Mouse (Mus musculus): ENCODE data around the gene Magel2.

Magel2 gene

DNA sequence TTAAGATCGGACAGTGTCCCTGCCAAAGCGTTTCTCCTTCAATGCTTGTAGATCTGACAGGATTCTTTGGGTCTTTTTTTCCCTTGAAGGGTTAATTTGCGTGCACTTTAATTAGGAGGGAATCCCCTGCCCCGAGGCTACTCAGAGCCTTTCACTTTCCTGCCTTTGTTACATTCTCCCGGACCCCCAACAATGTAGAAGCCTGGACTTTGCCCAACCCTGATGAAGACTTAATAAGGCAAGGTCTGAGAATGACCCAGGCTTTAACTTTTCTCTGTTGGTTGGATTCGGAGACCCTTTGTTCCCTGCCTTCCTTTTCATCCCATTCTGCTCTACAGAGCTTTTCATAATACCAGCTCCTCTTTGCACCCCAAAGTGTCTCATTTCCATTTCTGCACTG lies 43.8 kb downstream of the Magel2 start:
- no peak for DNase-seq (ENCODE audit: low read depth, low spot score)

GRCm38 (mm10) chr7:62423210-62423609 lies 46.4 kb downstream of the Magel2 start:
- no peak for DNase-seq (ENCODE audit: low read depth, low spot score)

DNA sequence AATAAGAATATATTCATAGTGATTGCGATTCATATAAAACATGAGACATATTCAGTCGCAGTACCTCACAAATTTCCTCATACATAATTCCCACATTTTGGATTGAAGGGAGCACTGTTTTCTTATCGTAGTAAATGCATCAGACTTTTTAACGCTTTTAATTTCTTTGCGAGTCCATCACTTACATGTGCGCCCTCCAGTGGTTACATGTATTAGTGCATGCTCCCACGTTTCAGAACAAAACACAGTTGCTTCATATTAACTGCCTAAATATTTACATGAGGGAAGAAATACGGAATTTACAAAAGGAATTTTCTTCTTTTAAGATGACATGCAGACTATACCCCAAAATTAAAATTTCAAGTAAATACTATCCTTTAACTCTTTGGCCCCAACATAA lies 51.5 kb downstream of the Magel2 start:
- peak; percentile 38 for DNase-seq (ENCODE audit: low read depth, low spot score)

All from R1 (cell line).